Mouse (Mus musculus) kidney, embryonic 14.5 days (tissue): ENCODE results near the gene Ltbp3. TPM values are rescaled to one million over a fixed set of nuclear protein-coding genes. Genes with fewer than 3 reads are reported as not detected.

Experiments
- ATAC-seq: fragments of 200-750 bp; cut with Nextera tagmentation; 2 replicates; pipeline ENCODE4 v1.8.0; 2017; ENCODE audit warnings: moderate number of reproducible peaks, mild to moderate bottlenecking, moderate TSS enrichment, moderate library complexity; ENCODE audit not compliant: low FRiP score, low TSS enrichment
- H3K27ac ChIP-seq: fragments of 300-500 bp; sonication (generic); 2 replicates; pipeline ENCODE4 v1.5.1; 2014; ENCODE audit warnings: low read depth, mild to moderate bottlenecking, low read length, moderate library complexity, mixed read lengths
- H3K27me3 ChIP-seq: fragments of 300-500 bp; sonication (generic); 2 replicates; pipeline ENCODE4 v1.6.1; 2014; ENCODE audit warnings: mild to moderate bottlenecking, low read length; ENCODE audit not compliant: control insufficient read depth, insufficient read depth
- H3K36me3 ChIP-seq: fragments of 300-500 bp; sonication (generic); 2 replicates; pipeline ENCODE4 v1.6.1; 2014; ENCODE audit warnings: low read length, mixed read lengths; ENCODE audit not compliant: control insufficient read depth, insufficient read depth
- H3K4me1 ChIP-seq: fragments of 300-500 bp; sonication (generic); 2 replicates; pipeline ENCODE4 v1.6.1; 2014; ENCODE audit warnings: low read length, mixed read lengths; ENCODE audit not compliant: control insufficient read depth, insufficient read depth
- H3K4me2 ChIP-seq: fragments of 300-500 bp; sonication (generic); replicated peaks from 2 replicates; pipeline ENCODE4 v1.6.1; 2014; ENCODE audit warnings: low read depth, mild to moderate bottlenecking, low read length
- H3K4me3 ChIP-seq: fragments of 300-500 bp; sonication (generic); 2 replicates; pipeline ENCODE4 v1.5.1; 2014; ENCODE audit warnings: mild to moderate bottlenecking, low read length
- H3K9ac ChIP-seq: fragments of 300-500 bp; sonication (generic); 2 replicates; pipeline ENCODE4 v1.6.1; 2014; ENCODE audit warnings: low read depth, mild to moderate bottlenecking, low read length, moderate library complexity
- H3K9me3 ChIP-seq: fragments of 300-500 bp; sonication (generic); 2 replicates; pipeline ENCODE4 v1.6.1; 2016; ENCODE audit warnings: low read length; ENCODE audit not compliant: control insufficient read depth
- WGBS: fragments of 180-500 bp; shearing (Covaris S2); extraction: QIAGEN DNeasy Blood & Tissue Kit; methylation state at CpG from one replicate; pipeline ENCODE4 v1.1.7; 2014; 5-methylcytosine and 5-hydroxymethylcytosine counted together
- polyA plus RNA-seq: library from polyadenylated mRNA; unstranded; fragments of >200 nt; fragmentation: Nextera tagmentation; extraction: Ambion mirVana; gene quantifications from 2 replicates; pipeline ENCODE4 v1.2.1, GENCODE M21; 2014

Gene Ltbp3
- polyA plus RNA-seq, 1 experiment from 2014 or later = 27.1 TPM

DNA sequence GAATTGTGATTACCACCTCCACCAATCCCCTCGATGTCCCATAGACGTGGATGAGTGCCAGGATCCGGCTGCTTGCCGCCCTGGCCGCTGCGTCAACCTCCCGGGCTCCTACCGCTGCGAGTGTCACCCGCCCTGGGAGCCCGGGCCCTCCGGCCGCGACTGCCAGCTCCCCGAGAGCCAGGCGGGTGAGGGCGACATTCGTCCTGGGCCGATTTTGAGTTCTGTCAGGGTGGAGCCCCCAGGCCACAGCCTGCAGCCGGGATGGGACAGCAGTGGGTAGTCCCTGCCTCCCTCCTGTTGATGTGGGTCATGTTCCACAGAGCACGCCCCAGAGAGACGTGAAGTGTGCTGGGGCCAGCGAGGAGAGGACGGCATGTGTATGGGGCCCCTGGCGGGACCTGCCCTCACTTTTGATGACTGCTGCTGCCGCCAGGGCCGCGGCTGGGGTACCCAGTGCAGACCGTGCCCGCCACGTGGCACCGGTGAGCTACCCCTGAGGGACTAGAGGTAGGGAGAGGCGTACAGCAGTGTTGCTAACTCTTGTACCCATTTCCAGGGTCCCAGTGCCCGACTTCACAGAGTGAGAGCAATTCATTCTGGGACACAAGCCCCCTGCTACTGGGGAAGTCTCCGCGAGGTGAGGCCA is 16.4 kb downstream of the Ltbp3 start:
- no peaks in the 10 kb centered on the region for H3K9me3 ChIP-seq
- H3K27ac ChIP-seq = no peak overlapping the region
- H3K9ac ChIP-seq = peak overlapping the region; percentile 40
- ATAC-seq = peak; percentile 47
- peak overlapping the region; percentile 27 for H3K4me3 ChIP-seq
- peak overlapping the region; percentile 45 for H3K4me2 ChIP-seq
- H3K27me3 ChIP-seq = peaks cover 13% of the 10 kb centered on the region; the same call in 1 of the 2 replicates
- WGBS = 13% methylated on average over 34 of the region's 36 CpGs
- H3K4me1 ChIP-seq = peaks cover 13% of the 10 kb centered on the region
- H3K36me3 ChIP-seq = peaks cover 49% of the 10 kb centered on the region

- Histone ChIP-seq H3K36me3 (peaks cover 65% of the 10 kb centered on the region), H3K9me3 (no peaks in the 10 kb centered on the region), H3K4me3 (no peak overlapping the region), H3K9ac (no peak overlapping the region), H3K27me3 (peaks cover 13% of the 10 kb centered on the region; the same call in 1 of the 2 replicates), H3K27ac (no peak overlapping the region), H3K4me1 (peaks cover 13% of the 10 kb centered on the region), H3K4me2 (no peak overlapping the region)
- ATAC-seq = no peak
- WGBS = 87% methylated on average over 14 of the region's 14 CpGs
These were observed 18.2 kb downstream of the Ltbp3 start for GRCm38 (mm10) chr19:5758878-5759403.

DNA sequence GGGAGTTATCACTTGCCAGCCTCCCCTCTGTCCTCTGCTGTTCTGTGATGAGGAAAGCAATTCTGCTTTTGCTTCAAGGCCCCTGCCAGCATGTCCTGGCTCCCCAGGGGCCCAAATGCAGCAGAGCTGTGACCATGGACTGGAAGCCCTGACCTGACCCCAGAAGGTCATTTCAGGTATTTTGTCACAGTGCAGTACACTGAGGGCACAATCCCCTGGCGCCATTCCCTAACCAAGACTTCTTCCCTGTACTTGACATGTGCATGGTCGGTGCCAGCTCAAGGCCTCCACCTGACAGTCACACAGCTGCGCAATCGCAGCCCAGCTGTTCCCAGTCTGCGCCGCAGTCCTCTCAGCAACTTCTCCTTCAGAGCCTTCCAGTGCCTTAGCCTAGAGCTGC is 22.5 kb downstream of the Ltbp3 start:
- H3K9me3 ChIP-seq = no peaks in the 10 kb centered on the region
- H3K4me2 ChIP-seq = no peak overlapping the region
- no peaks in the 10 kb centered on the region for H3K27me3 ChIP-seq
- H3K27ac ChIP-seq = no peak overlapping the region
- ATAC-seq = no peak
- no peak overlapping the region for H3K4me3 ChIP-seq
- no peaks in the 10 kb centered on the region for H3K4me1 ChIP-seq
- H3K9ac ChIP-seq = no peak overlapping the region
- peaks cover 95% of the 10 kb centered on the region for H3K36me3 ChIP-seq
- WGBS = 95% methylated on average over 6 of the region's 6 CpGs

DNA sequence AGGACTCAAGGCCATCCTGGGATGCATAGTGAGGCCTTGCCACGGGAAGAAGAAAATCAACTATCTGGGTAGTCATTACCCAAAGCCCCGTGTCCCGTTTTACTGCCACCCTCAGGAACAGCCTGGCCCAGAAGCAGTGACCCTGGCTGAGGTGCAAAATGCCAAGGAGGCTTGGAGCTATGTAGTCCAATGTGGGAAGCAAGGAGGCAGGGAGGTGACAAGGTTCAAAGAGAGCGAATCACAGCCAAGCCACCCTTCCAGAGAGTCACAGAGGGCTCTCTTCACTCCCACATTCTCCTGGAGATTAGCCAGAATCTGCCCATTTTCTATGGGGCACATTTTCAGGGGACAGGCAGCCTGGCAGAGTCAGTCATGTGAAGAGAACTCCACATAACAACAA is 26.6 kb downstream of the Ltbp3 start:
- 82% methylated on average over 4 of the region's 4 CpGs for WGBS
- peaks cover 69% of the 10 kb centered on the region for H3K36me3 ChIP-seq

GRCm38 (mm10) chr19:5770311-5770710 is 29.6 kb downstream of the Ltbp3 start:
- peak overlapping the region; percentile 85 for H3K4me2 ChIP-seq
- no peaks in the 10 kb centered on the region for H3K9me3 ChIP-seq
- WGBS = 45% methylated on average over 9 of the region's 9 CpGs
- no peak for ATAC-seq
- H3K36me3 ChIP-seq = peaks cover 41% of the 10 kb centered on the region
- peak overlapping the region; percentile 76 for H3K9ac ChIP-seq
- no peaks in the 10 kb centered on the region for H3K27me3 ChIP-seq
- H3K4me1 ChIP-seq = peaks cover 9% of the 10 kb centered on the region
- H3K27ac ChIP-seq = peak overlapping the region; percentile 37; the same call in 1 of the 2 replicates
- H3K4me3 ChIP-seq = peak overlapping the region; percentile 69

More for the DNA sequence above, 26.6 kb downstream of the Ltbp3 start:
- no peaks in the 10 kb centered on the region for H3K9me3 ChIP-seq
- no peak overlapping the region for H3K4me2 ChIP-seq
- no peak overlapping the region for H3K9ac ChIP-seq
- no peak overlapping the region for H3K27ac ChIP-seq
- ATAC-seq = no peak
- H3K4me1 ChIP-seq = peaks cover 9% of the 10 kb centered on the region
- no peak overlapping the region for H3K4me3 ChIP-seq
- H3K27me3 ChIP-seq = no peaks in the 10 kb centered on the region

- H3K9ac ChIP-seq = peak within 1 kb of the TSS; percentile 76
- peak within 1 kb of the TSS; percentile 85 for H3K4me2 ChIP-seq
- peak within 1 kb of the TSS; percentile 37; the same call in 1 of the 2 replicates for H3K27ac ChIP-seq
- H3K9me3 ChIP-seq = no peaks in the 10 kb centered on the region
- peak; percentile 97 for ATAC-seq
- under 1% methylated on average over 64 of the region's 64 CpGs for WGBS
- peak within 1 kb of the TSS; percentile 69 for H3K4me3 ChIP-seq
- peaks cover 32% of the 10 kb centered on the region for H3K36me3 ChIP-seq
- peaks cover 9% of the 10 kb centered on the region for H3K4me1 ChIP-seq
- H3K27me3 ChIP-seq = no peaks in the 10 kb centered on the region
These were observed 30.5 kb downstream of the Ltbp3 start, which contains the start of gene Scyl1 for GRCm38 (mm10) chr19:5770925-5771860. Scyl1 (minus strand) TSS chr19:5771419.

DNA sequence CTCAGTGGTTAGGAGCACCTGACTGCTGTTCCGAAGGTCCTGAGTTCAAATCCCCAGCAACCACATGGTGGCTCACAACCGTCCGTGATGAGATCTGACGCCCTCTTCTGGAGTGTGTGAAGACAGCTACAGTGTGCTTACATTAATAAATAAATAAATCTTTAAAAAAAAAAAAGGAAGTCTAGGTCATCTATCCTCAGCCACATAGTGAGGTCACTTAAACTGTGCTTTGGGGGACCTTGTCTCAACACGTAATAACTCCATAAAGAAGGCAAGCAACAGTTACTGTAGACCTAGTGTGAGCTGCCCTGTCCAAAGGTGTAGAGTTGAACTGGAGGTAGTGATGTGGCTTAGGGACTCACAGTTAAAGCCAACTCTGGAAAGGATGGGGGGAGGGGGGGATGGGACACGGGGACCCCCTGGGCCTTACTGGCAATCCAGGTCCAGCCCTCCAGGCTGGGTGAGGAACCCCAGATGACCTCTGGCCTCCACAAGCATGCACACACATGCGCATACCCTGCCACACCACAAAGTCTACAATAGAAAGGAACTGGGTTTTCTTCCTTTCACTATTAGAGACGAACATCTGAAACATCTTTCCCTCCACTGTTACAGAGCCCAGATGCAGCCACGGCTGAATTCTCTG is 36.8 kb downstream of the Ltbp3 start:
- Histone ChIP-seq H3K4me1 (no peaks in the 10 kb centered on the region), H3K36me3 (no peaks in the 10 kb centered on the region), H3K27ac (no peak overlapping the region), H3K4me3 (no peak overlapping the region), H3K9me3 (no peaks in the 10 kb centered on the region), H3K9ac (no peak overlapping the region), H3K4me2 (no peak overlapping the region), H3K27me3 (no peaks in the 10 kb centered on the region)
- ATAC-seq = no peak
- WGBS = 79% methylated on average over 9 of the region's 9 CpGs

DNA sequence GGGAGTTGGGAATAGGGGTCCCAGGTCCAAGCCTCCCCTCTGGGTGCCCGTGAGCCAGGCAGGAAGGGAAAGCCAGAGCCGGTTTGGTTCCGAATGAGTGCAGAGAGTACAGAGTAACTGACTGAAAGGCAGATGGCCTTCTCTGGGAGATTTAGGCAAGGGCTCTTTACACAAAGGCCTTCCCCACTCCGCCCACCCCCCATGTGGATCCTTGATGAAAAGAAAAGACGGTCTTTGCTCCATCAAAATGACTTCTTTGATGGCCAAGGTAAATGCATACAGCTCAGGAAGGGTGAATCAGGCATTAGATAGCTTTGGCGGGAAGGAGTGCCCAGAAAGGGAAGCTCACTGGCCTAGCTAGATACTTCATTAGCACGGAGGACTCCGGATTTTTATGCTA is 37.6 kb downstream of the Ltbp3 start:
- H3K4me1 ChIP-seq = no peaks in the 10 kb centered on the region
- no peak overlapping the region for H3K4me3 ChIP-seq
- no peaks in the 10 kb centered on the region for H3K9me3 ChIP-seq
- H3K27me3 ChIP-seq = no peaks in the 10 kb centered on the region
- no peaks in the 10 kb centered on the region for H3K36me3 ChIP-seq
- no peak overlapping the region for H3K4me2 ChIP-seq
- no peak overlapping the region for H3K27ac ChIP-seq
- WGBS = 58% methylated on average over 8 of the region's 8 CpGs
- H3K9ac ChIP-seq = no peak overlapping the region
- no peak for ATAC-seq
